Mouse (Mus musculus): ENCODE measurements at regions not wholly inside any gene's neighbourhood (a gene's known extent, or its start where the extent isn't known, plus 50 kb on each side); places are given as distances from the start of the nearest gene placed in this dataset.

- no peaks in the 10 kb centered on the region for H3K36me3 ChIP-seq
- no peaks in the 10 kb centered on the region for H3K9me3 ChIP-seq
- no peaks in the 10 kb centered on the region for H3K4me1 ChIP-seq
- no peak overlapping the region for H3K27ac ChIP-seq
- no peaks in the 10 kb centered on the region for H3K27me3 ChIP-seq
- no peak for ATAC-seq (ENCODE audit: borderline replicate concordance, extremely low read depth, low FRiP score, low TSS enrichment)
- no peak overlapping the region for H3K4me2 ChIP-seq
- WGBS: 72% methylated on average over 2 of the region's 2 CpGs
- H3K4me3 ChIP-seq: no peak overlapping the region
- H3K9ac ChIP-seq: no peak overlapping the region
Measured at GRCm38 (mm10) chr8:11111987-11112386, 103.7 kb upstream of the Irs2 start.

GRCm38 (mm10) chr8:11107435-11107834 is 99.2 kb upstream of the Irs2 start:
- Histone ChIP-seq H3K27ac (no peak overlapping the region), H3K9ac (no peak overlapping the region), H3K4me2 (no peak overlapping the region), H3K27me3 (no peaks in the 10 kb centered on the region), H3K36me3 (no peaks in the 10 kb centered on the region), H3K4me1 (no peaks in the 10 kb centered on the region), H3K9me3 (no peaks in the 10 kb centered on the region), H3K4me3 (no peak overlapping the region)
- ATAC-seq (ENCODE audit: borderline replicate concordance, extremely low read depth, low FRiP score, low TSS enrichment): no peak
- 76% methylated on average over 1 of the region's 1 CpGs for WGBS

DNA sequence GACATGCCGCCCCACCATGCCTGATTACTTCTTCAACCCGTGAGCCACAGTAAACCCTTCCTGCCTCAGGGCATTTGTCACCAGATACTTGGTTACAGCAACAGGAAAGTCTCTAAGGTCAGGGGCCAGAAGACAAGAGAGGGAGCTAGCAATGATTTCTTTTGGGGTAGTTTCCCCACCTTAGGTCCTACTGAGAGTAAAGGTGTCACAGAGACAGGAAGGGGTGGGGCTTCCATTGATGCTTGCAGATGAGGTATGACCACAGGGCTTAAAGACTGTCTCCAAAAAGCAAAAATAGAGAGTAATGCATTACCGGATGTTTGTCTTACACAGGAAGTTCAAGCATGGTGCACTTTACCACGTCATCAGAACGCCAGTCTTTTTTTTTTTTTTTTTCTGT is 98.8 kb upstream of the Irs2 start:
- no peaks in the 10 kb centered on the region for H3K4me1 ChIP-seq
- no peak overlapping the region for H3K4me2 ChIP-seq
- no peaks in the 10 kb centered on the region for H3K9me3 ChIP-seq
- no peak overlapping the region for H3K4me3 ChIP-seq
- H3K36me3 ChIP-seq: no peaks in the 10 kb centered on the region
- H3K27ac ChIP-seq: no peak overlapping the region
- H3K27me3 ChIP-seq: no peaks in the 10 kb centered on the region
- ATAC-seq (ENCODE audit: borderline replicate concordance, extremely low read depth, low FRiP score, low TSS enrichment): no peak
- WGBS: 70% methylated on average over 5 of the region's 5 CpGs
- no peak overlapping the region for H3K9ac ChIP-seq

GRCm38 (mm10) chr8:11103745-11104607 is 95.7 kb upstream of the Irs2 start:
- ATAC-seq (ENCODE audit: borderline replicate concordance, extremely low read depth, low FRiP score, low TSS enrichment): no peak

GRCm38 (mm10) chr8:11100310-11100709 is 92.1 kb upstream of the Irs2 start:
- Histone ChIP-seq H3K9me3 (no peaks in the 10 kb centered on the region), H3K9ac (no peak overlapping the region), H3K4me3 (no peak overlapping the region), H3K36me3 (no peaks in the 10 kb centered on the region), H3K4me1 (no peaks in the 10 kb centered on the region), H3K27me3 (no peaks in the 10 kb centered on the region), H3K4me2 (no peak overlapping the region), H3K27ac (no peak overlapping the region)
- ATAC-seq (ENCODE audit: borderline replicate concordance, extremely low read depth, low FRiP score, low TSS enrichment): no peak
- WGBS: 82% methylated on average over 3 of the region's 3 CpGs

More at GRCm38 (mm10) chr8:11103745-11104607, 95.7 kb upstream of the Irs2 start:
- H3K27ac ChIP-seq: no peak overlapping the region
- H3K4me1 ChIP-seq: no peaks in the 10 kb centered on the region
- no peaks in the 10 kb centered on the region for H3K27me3 ChIP-seq
- no peaks in the 10 kb centered on the region for H3K9me3 ChIP-seq
- no peak overlapping the region for H3K4me3 ChIP-seq
- H3K9ac ChIP-seq: no peak overlapping the region
- H3K4me2 ChIP-seq: no peak overlapping the region
- 78% methylated on average over 10 of the region's 10 CpGs for WGBS
- no peaks in the 10 kb centered on the region for H3K36me3 ChIP-seq

DNA sequence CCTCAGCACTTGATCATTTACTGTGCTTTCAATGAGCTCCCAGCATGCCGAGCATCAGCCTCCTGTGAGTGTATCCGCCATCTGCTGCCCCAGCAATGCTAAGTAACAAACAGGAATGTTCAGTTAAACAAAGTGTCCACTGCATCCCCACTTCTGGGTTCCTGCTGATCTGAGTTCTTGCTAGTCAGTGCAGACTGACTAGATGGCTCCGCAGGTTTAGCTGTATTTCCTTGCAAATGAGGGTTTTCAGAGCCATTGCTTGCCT is 91.3 kb upstream of the Irs2 start:
- Histone ChIP-seq H3K36me3 (no peaks in the 10 kb centered on the region), H3K27ac (no peak overlapping the region), H3K4me1 (no peaks in the 10 kb centered on the region), H3K9ac (no peak overlapping the region), H3K27me3 (no peaks in the 10 kb centered on the region), H3K9me3 (no peaks in the 10 kb centered on the region), H3K4me3 (no peak overlapping the region), H3K4me2 (no peak overlapping the region)
- no peak for ATAC-seq (ENCODE audit: borderline replicate concordance, extremely low read depth, low FRiP score, low TSS enrichment)
- WGBS: 63% methylated on average over 3 of the region's 3 CpGs

- Histone ChIP-seq H3K9ac (no peak overlapping the region), H3K27ac (no peak overlapping the region)
- no peak for ATAC-seq (ENCODE audit: borderline replicate concordance, extremely low read depth, low FRiP score, low TSS enrichment)
Measured at GRCm38 (mm10) chr8:11098790-11099590, 90.7 kb upstream of the Irs2 start.

DNA sequence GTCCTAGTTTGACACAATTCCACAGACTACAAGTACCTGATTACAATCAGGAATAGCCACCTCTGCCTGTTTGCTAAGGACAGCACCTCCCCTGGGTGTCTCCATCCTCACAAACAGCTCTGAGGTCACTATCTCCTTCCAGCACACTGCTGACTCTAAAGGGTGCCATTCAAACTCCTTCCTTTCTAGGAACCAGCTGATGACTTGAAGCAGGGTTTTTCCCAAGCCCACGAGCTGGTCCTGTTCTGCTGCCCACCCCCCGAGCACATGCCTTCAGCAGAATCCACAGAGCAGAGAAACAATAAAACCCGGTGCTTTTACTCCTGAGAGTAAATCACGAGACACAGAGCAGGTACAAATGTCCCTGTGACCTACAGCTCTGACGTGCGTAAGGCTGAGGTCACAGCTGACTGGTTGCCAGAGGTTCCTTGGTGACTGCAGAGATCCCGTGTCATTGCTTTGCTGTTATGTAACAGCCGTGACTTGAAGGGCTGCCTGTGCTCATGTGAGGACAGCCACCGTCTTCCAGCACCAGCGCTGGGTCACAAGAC is 90.0 kb upstream of the Irs2 start:
- Histone ChIP-seq H3K4me3 (no peak overlapping the region), H3K27me3 (no peaks in the 10 kb centered on the region), H3K4me2 (no peak overlapping the region), H3K9ac (no peak overlapping the region), H3K4me1 (no peaks in the 10 kb centered on the region), H3K27ac (no peak overlapping the region), H3K36me3 (no peaks in the 10 kb centered on the region), H3K9me3 (no peaks in the 10 kb centered on the region)
- 46% methylated on average over 10 of the region's 10 CpGs for WGBS
- ATAC-seq (ENCODE audit: borderline replicate concordance, extremely low read depth, low FRiP score, low TSS enrichment): no peak

More at GRCm38 (mm10) chr8:11098790-11099590, 90.7 kb upstream of the Irs2 start:
- Histone ChIP-seq H3K4me1 (no peaks in the 10 kb centered on the region), H3K36me3 (no peaks in the 10 kb centered on the region), H3K9me3 (no peaks in the 10 kb centered on the region), H3K4me2 (no peak overlapping the region), H3K27me3 (no peaks in the 10 kb centered on the region), H3K4me3 (no peak overlapping the region)
- 72% methylated on average over 11 of the region's 11 CpGs for WGBS

DNA sequence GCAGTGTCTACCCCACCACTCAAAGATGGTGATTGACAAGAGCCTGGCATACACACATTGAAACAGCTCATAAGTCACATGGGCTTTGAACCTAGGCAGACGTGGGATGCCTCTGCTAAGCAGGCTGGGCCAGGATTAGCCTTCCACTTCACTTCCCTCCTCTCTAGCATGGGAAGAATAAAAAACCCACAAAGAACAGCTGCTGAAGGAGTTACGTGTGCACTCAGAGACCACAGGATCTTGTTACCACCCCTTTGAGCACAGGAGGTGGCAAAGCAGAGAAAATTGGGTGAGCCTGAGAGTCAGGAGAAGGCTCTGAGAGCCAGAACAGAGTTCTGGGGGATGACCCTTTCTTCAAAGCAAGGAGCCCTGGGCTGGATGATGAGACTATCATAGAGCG is 89.6 kb upstream of the Irs2 start:
- Histone ChIP-seq H3K36me3 (no peaks in the 10 kb centered on the region), H3K27ac (no peak overlapping the region), H3K27me3 (no peaks in the 10 kb centered on the region), H3K4me1 (no peaks in the 10 kb centered on the region), H3K9ac (no peak overlapping the region), H3K4me3 (no peak overlapping the region), H3K9me3 (no peaks in the 10 kb centered on the region), H3K4me2 (no peak overlapping the region)
- WGBS: 69% methylated on average over 3 of the region's 3 CpGs
- ATAC-seq (ENCODE audit: borderline replicate concordance, extremely low read depth, low FRiP score, low TSS enrichment): no peak

- no peak for ATAC-seq (ENCODE audit: borderline replicate concordance, extremely low read depth, low FRiP score, low TSS enrichment)
- H3K36me3 ChIP-seq: no peaks in the 10 kb centered on the region
- H3K9ac ChIP-seq: no peak overlapping the region
- H3K4me2 ChIP-seq: no peak overlapping the region
- H3K27me3 ChIP-seq: no peaks in the 10 kb centered on the region
- WGBS: 37% methylated on average over 8 of the region's 8 CpGs
- no peak overlapping the region for H3K4me3 ChIP-seq
- H3K4me1 ChIP-seq: no peaks in the 10 kb centered on the region
- no peak overlapping the region for H3K27ac ChIP-seq
- H3K9me3 ChIP-seq: no peaks in the 10 kb centered on the region
Measured at GRCm38 (mm10) chr8:11094516-11094915, 86.3 kb upstream of the Irs2 start.

GRCm38 (mm10) chr8:11092348-11092747 is 84.1 kb upstream of the Irs2 start:
- 45% methylated on average over 4 of the region's 4 CpGs for WGBS
- Histone ChIP-seq H3K27ac (no peak overlapping the region), H3K4me3 (no peak overlapping the region), H3K4me2 (no peak overlapping the region), H3K9me3 (no peaks in the 10 kb centered on the region), H3K36me3 (no peaks in the 10 kb centered on the region), H3K27me3 (no peaks in the 10 kb centered on the region), H3K4me1 (no peaks in the 10 kb centered on the region), H3K9ac (no peak overlapping the region)
- ATAC-seq (ENCODE audit: borderline replicate concordance, extremely low read depth, low FRiP score, low TSS enrichment): no peak

DNA sequence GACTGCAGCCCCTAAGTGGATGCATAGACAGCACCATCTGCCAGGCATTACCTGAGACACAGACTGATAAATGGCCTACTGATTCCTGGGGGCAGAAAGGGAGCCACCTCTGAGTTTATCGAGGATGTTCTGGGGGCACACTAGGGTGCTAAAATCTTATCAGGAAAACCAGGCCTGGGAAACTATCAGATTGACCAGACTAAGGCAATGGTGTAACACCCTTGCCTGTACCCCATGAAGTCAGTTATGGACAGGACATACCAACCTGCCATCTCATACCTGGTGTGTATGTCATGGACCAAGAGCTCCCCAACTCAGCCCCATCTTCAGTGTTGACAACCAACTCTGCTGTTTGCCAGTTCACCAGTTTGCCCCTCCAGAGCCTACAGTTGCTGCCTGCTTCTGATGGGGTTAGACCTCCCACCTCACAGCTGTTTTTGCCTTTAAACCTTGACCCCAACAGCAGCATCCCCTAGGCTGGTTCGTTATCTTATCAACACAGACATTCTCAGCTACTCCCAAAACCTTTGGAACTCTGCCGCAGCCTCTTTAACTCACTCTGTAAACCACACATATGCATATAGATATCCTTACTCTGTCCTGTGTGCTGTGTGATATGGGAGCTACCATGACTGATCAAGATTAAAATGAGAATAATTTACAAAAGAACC is 83.6 kb upstream of the Irs2 start:
- ATAC-seq (ENCODE audit: borderline replicate concordance, extremely low read depth, low FRiP score, low TSS enrichment): no peak
- Histone ChIP-seq H3K36me3 (no peaks in the 10 kb centered on the region), H3K4me1 (no peaks in the 10 kb centered on the region), H3K9ac (no peak overlapping the region), H3K27ac (no peak overlapping the region), H3K9me3 (no peaks in the 10 kb centered on the region), H3K4me2 (no peak overlapping the region), H3K27me3 (no peaks in the 10 kb centered on the region), H3K4me3 (no peak overlapping the region)
- 51% methylated on average over 3 of the region's 3 CpGs for WGBS

Measured in lung, embryonic 15.5 days (tissue).